Mouse (Mus musculus): ENCODE measurements at regions not wholly inside any gene's neighbourhood (a gene's known extent, or its start where the extent isn't known, plus 50 kb on each side); places are given as distances from the start of the nearest gene placed in this dataset.
A peak's percentile ranks its signal among the peaks of the same experiment; 100 is the strongest.

GRCm38 (mm10) chr11:38224300-38224699 lies 988.5 kb upstream of the Tenm2 start:
- DNase-seq (ENCODE audit: low read depth, low spot score), result no peak

- no peak for DNase-seq (ENCODE audit: low read depth, low spot score)
Measured at GRCm38 (mm10) chr11:38203347-38203746, 967.6 kb upstream of the Tenm2 start.

GRCm38 (mm10) chr11:38201136-38201741 lies 965.5 kb upstream of the Tenm2 start:
- DNase-seq (ENCODE audit: low read depth, low spot score), result no peak

GRCm38 (mm10) chr11:38193719-38194118 lies 958.0 kb upstream of the Tenm2 start:
- peak; percentile 71 for DNase-seq (ENCODE audit: low read depth, low spot score)

- DNase-seq (ENCODE audit: low read depth, low spot score), result no peak
Measured at GRCm38 (mm10) chr11:38191895-38192547, 956.3 kb upstream of the Tenm2 start.

- DNase-seq (ENCODE audit: low read depth, low spot score), result no peak
Measured at GRCm38 (mm10) chr11:38191437-38191836, 955.7 kb upstream of the Tenm2 start.

- no peak for DNase-seq (ENCODE audit: low read depth, low spot score)
Measured at GRCm38 (mm10) chr11:38170721-38171120, 935.0 kb upstream of the Tenm2 start.

GRCm38 (mm10) chr11:38158310-38158709 lies 922.5 kb upstream of the Tenm2 start:
- no peak for DNase-seq (ENCODE audit: low read depth, low spot score)

- DNase-seq (ENCODE audit: low read depth, low spot score), result no peak
Measured at GRCm38 (mm10) chr11:38156944-38157343, 921.2 kb upstream of the Tenm2 start.

GRCm38 (mm10) chr11:38155706-38156105 lies 919.9 kb upstream of the Tenm2 start:
- DNase-seq (ENCODE audit: low read depth, low spot score), result no peak

- DNase-seq (ENCODE audit: low read depth, low spot score), result no peak
Measured at GRCm38 (mm10) chr11:38143436-38143835, 907.7 kb upstream of the Tenm2 start.

GRCm38 (mm10) chr11:38128851-38129250 lies 893.1 kb upstream of the Tenm2 start:
- DNase-seq (ENCODE audit: low read depth, low spot score), result no peak

- DNase-seq (ENCODE audit: low read depth, low spot score), result no peak
Measured at GRCm38 (mm10) chr11:38123789-38124330, 888.1 kb upstream of the Tenm2 start.

- DNase-seq (ENCODE audit: low read depth, low spot score), result no peak
Measured at GRCm38 (mm10) chr11:38122474-38122873, 886.7 kb upstream of the Tenm2 start.

- DNase-seq (ENCODE audit: low read depth, low spot score), result no peak
Measured at GRCm38 (mm10) chr11:38121051-38121616, 885.4 kb upstream of the Tenm2 start.

- DNase-seq (ENCODE audit: low read depth, low spot score), result no peak
Measured at GRCm38 (mm10) chr11:38117741-38118140, 882.0 kb upstream of the Tenm2 start.

GRCm38 (mm10) chr11:38092202-38092601 lies 856.4 kb upstream of the Tenm2 start:
- peak; percentile 35 for DNase-seq (ENCODE audit: low read depth, low spot score)

GRCm38 (mm10) chr11:38075171-38075732 lies 839.5 kb upstream of the Tenm2 start:
- no peak for DNase-seq (ENCODE audit: low read depth, low spot score)

GRCm38 (mm10) chr11:38069635-38070034 lies 833.9 kb upstream of the Tenm2 start:
- DNase-seq (ENCODE audit: low read depth, low spot score), result peak; percentile 36

GRCm38 (mm10) chr11:38067682-38068081 lies 831.9 kb upstream of the Tenm2 start:
- peak; percentile 67 for DNase-seq (ENCODE audit: low read depth, low spot score)

GRCm38 (mm10) chr11:38066091-38066490 lies 830.3 kb upstream of the Tenm2 start:
- no peak for DNase-seq (ENCODE audit: low read depth, low spot score)

GRCm38 (mm10) chr11:38060105-38060504 lies 824.3 kb upstream of the Tenm2 start:
- no peak for DNase-seq (ENCODE audit: low read depth, low spot score)

- no peak for DNase-seq (ENCODE audit: low read depth, low spot score)
Measured at GRCm38 (mm10) chr11:38058896-38059295, 823.1 kb upstream of the Tenm2 start.

Data from telencephalon, adult 2 months (tissue).